Mouse (Mus musculus) neutrophil, adult 83 days (primary cell): ENCODE data around the gene Il27. TPM values are rescaled to one million over a fixed set of nuclear protein-coding genes. Genes with fewer than 3 reads are reported as not detected.

Experiments
- total RNA-seq, 2 experiments: library from RNA; stranded (reverse); gene quantifications; one replicate each; pipeline ENCODE4 v1.2.4; 2023

The Il27 gene
- 1 to 10 TPM; 4.0 to 5.3 TPM for total RNA-seq

DNA sequence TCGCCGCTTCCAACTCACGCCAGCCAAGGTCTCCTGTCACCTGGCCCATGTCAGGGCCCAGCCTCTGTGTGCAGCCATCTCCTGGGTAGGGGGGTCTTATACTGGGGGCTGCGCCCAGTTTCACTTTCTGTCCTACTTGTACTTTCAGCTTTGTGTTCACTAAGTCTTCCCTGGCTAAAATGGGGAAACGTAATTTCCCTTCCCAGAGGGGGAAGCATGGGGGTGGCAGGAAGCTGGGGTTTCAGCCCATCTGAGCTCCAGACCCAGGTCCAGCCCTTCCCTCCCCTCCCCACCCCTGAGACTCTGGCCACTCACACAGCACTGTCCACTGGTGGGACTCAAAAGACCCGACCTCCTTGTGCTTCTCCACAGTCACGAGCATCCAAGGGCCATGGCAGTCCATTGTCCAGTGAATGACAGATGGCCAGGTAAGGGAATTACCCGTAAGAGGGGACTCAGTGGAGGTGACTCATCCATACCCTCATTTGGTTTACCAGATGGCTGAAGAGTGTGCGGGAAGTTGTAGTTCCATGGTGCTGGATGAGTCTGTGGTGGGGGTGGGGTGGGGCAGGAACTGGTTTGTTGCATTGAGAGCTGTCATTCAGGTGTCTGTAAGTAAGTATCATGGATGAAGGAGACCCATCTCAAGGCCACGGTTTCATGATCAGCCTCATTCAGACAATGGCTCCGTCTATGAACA lies at the start of gene Il27:
TSS of gene Il27 (minus strand) at position 80 of the 700 bp plus-strand sequence.

DNA sequence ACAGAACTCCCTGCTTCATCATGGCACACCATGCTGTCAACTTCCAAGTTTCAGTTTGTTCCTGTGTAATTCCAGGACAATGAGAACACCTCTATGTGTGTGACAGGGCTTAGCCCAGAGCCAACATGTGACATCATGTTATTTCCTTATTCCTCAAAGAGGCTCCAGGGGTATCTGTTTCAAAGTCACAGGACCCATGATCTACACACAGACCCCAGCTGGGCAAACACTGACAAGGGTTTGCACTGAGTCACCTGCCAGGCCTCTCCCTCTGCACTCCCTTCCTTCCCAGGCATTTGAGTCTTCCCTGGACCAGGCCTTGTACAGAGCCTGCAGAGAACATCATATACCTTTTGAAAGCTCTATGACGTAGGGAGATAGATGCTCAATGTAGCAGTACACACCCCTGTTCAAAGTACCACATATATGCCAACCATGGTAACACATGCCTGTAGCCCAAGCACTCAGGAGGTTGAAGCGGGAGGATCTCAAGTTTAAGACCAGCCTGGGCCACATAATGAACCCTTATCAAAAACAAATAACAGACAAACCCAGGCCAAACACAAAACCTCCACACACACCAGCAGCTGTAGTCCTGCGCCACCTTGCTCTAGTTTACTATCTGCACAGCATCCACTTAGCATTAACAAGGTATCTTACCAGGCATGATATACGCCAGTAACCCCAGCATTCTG lies 36.2 kb upstream of the Il27 start, which contains the start of gene Nupr1:
TSS of gene Nupr1 (minus strand) at position 38 of the 695 bp plus-strand sequence.

DNA sequence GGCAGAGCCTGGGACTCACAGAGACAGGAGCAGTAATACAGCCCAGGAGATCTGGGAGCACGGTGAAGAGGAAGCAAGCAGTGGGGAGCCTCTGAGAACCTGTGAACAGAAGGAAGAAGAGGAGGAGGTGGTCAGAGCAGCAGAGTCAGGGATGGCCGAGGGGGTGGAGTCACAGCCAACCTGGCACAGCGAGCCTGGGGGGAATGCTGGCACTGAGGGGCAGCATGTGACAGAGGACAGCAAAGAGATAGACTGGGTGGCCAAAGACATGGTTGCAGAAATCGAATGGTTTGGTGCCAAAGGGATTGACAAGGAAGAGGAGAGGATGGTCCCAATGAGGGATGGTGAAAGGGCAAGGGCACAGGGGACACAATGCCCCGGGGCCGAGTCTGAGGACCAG lies 9.0 kb downstream of the Il27 start, which contains the start of gene Cln3:
TSS of gene Cln3 (minus strand) at position 101 of the 400 bp plus-strand sequence.

DNA sequence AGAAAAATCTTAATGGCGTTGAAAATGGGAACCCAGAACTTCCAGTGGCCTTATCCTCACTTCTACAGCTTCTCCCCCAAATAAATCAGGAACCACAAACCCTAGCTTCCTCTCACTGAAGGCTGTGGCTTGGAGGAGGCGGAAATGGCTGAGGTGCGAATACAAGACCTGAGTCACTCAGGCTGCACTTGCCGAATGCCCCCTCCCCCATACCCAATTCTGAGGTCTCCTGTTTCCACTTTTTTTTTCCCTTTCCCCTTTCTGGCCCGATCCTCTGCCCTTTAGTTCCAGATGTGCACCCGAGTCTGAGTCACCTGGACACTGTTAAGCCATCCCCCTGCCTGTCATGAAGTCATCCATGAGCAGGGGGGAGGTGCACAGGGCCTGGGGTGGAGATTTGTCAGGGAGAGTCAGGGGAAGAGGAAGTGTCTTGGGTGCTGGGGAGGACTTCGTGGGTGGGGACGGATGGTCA lies 10.2 kb downstream of the Il27 start, which contains the start of gene Apobr:
TSS of gene Apobr (plus strand) at position 437 of the 472 bp plus-strand sequence.

DNA sequence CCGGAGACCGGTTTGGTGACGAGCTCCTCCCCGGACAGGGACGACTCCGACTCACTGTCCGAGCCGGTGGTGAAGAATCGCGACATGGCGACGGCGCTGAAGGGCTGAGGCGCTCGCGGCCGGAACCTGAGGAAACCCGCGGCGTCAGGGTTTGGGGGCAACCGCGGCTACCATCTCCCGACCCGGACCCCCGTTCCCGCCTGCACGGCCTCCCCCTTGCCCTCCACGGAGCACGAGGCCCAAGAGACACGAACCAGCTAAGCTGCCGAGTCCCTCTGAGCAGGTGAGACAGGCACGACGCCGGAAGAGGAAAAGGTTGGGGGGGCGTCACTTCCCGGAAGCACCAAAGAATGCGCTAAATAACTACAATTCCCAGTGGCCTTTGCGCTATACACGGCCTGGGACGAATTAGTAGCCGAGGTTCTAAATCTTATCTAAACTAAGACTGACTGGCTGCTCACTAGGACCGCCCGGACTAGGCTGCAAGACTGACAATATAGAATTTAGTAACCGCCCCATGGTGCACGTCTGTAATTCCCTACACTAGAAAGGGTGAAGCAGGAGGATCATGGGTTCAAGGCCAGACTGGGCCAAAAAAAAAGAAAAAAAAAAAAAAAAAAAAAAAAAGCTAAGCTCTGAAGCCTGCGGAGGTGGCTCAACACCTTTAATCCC lies 28.5 kb downstream of the Il27 start, which contains the start of gene Eif3c:
TSS of gene Eif3c (minus strand) at position 318 of the 672 bp plus-strand sequence.

Other genes starting within 250 kb of the Il27 start
- 1 to 10 TPM; 1.8 to 2.1 TPM for gene Lat, start 225.4 kb downstream of the Il27 start, total RNA-seq
- gene Spns1, start 217.5 kb downstream of the Il27 start, total RNA-seq: 10 to 100 TPM; 26.2 to 32.1 TPM
- 10 to 100 TPM; 12.3 to 17.8 TPM for gene Nfatc2ip, start 198.2 kb downstream of the Il27 start, total RNA-seq
- 1 to 10 TPM; 2.3 to 2.8 TPM for gene Cd19, start 180.1 kb downstream of the Il27 start, total RNA-seq
- 10 to 100 TPM; 15.2 to 15.5 TPM for gene Rabep2, start 166.2 kb downstream of the Il27 start, total RNA-seq
- 1 to 10 TPM; 1.3 to 1.4 TPM for gene Atp2a1, start 131.8 kb downstream of the Il27 start, total RNA-seq
- 10 to 100 TPM; 43.2 to 49.3 TPM for gene Sh2b1, start 119.5 kb downstream of the Il27 start, total RNA-seq
- 10 to 100 TPM; 30.1 to 31.2 TPM for gene Tufm, start 107.6 kb downstream of the Il27 start, total RNA-seq
- gene Atxn2l, start 91.5 kb downstream of the Il27 start, total RNA-seq: 100 to 1,000 TPM; 131 to 140 TPM
- 100 to 1,000 TPM in 1 of 2 experiments, 10 to 100 TPM in 1; 98.6 to 102 TPM for gene Eif3c, start 28.5 kb downstream of the Il27 start, total RNA-seq
- gene Apobr, start 10.0 kb downstream of the Il27 start, total RNA-seq: 100 to 1,000 TPM; 158 to 171 TPM
- 100 to 1,000 TPM; 266 to 298 TPM for gene Cln3, start 9.1 kb downstream of the Il27 start, total RNA-seq
- gene Nupr1, start 35.9 kb upstream of the Il27 start, total RNA-seq: 10 to 100 TPM; 14.0 to 14.9 TPM
- 10 to 100 TPM; 19.9 to 25.7 TPM for gene Sgf29, start 54.4 kb upstream of the Il27 start, total RNA-seq
- gene Sult1a1, start 81.5 kb upstream of the Il27 start, total RNA-seq: under 1 TPM; 0.60 to 0.61 TPM
- 10 to 100 TPM; 58.9 to 61.6 TPM for gene Bola2, start 100.5 kb upstream of the Il27 start, total RNA-seq
- 10 to 100 TPM in 1 of 2 experiments, 1 to 10 TPM in 1; 9.9 to 11.5 TPM for gene Slx1b, start 100.8 kb upstream of the Il27 start, total RNA-seq
- gene Coro1a, start 112.8 kb upstream of the Il27 start, total RNA-seq: 1,000 to 10,000 TPM; 1,654 to 1,761 TPM
- gene Mapk3, start 164.7 kb upstream of the Il27 start, total RNA-seq: 100 to 1,000 TPM; 246 to 252 TPM
- 10 to 100 TPM; 23.4 to 27.0 TPM for gene Gdpd3, start 171.4 kb upstream of the Il27 start, total RNA-seq
- 100 to 1,000 TPM; 233 to 240 TPM for gene Ypel3, start 182.0 kb upstream of the Il27 start, total RNA-seq
- gene Tbx6, start 186.5 kb upstream of the Il27 start, total RNA-seq: 1 to 10 TPM; 7.1 to 8.5 TPM
- gene Ppp4c, start 197.6 kb upstream of the Il27 start, total RNA-seq: 100 to 1,000 TPM; 213 to 217 TPM
- not detected for gene Fam57b, start 202.7 kb upstream of the Il27 start, total RNA-seq
- not detected for gene 4930451I11Rik, start 236.7 kb upstream of the Il27 start, total RNA-seq